Mouse (Mus musculus) heart, adult 2 months (tissue): ENCODE measurements at regions not wholly inside any gene's neighbourhood (a gene's known extent, or its start where the extent isn't known, plus 50 kb on each side); places are given as distances from the start of the nearest gene placed in this dataset.

Experiments used
- DNase-seq, 2 experiments: peaks; one replicate each; pipeline ENCODE4 v3.0.0; 2021
- H3K27ac ChIP-seq: fragments of 200-600 bp; 2 replicates; pipeline ENCODE4 v1.8.1; 2022
- H3K27me3 ChIP-seq: fragments of 200-500 bp; 2 replicates; pipeline ENCODE4 v1.6.1; 2012; ENCODE audit warnings: mild to moderate bottlenecking, low read length, inconsistent platforms, mixed read lengths; ENCODE audit not compliant: control insufficient read depth, insufficient read depth
- H3K36me3 ChIP-seq: fragments of 200-500 bp; 2 replicates; pipeline ENCODE4 v1.6.1; 2012; ENCODE audit warnings: low read length, inconsistent platforms; ENCODE audit not compliant: control insufficient read depth, insufficient read depth
- H3K4me1 ChIP-seq: fragments of 200-500 bp; 2 replicates; pipeline ENCODE4 v1.6.1; 2011; ENCODE audit warnings: low read length; ENCODE audit not compliant: control insufficient read depth, insufficient read depth
- H3K4me3 ChIP-seq: fragments of 200-600 bp; 2 replicates; pipeline ENCODE4 v1.8.1; 2022
- H3K79me2 ChIP-seq: fragments of 200-500 bp; replicated peaks from 2 replicates; pipeline ENCODE4 v1.6.1; 2012; ENCODE audit warnings: mild to moderate bottlenecking, inconsistent platforms, low read length, moderate library complexity, mixed read lengths; ENCODE audit not compliant: control insufficient read depth, insufficient read depth
- H3K9ac ChIP-seq: fragments of 200-500 bp; 2 replicates; pipeline ENCODE4 v1.6.1; 2012; ENCODE audit warnings: low read depth, mild to moderate bottlenecking, control low read depth, inconsistent platforms, low read length, mixed read lengths
- CTCF ChIP-seq: fragments of 200-600 bp; IDR thresholded peaks from 2 replicates; pipeline ENCODE4 v1.8.1; 2022; ENCODE audit warnings: antibody characterized with exemption, mild to moderate bottlenecking, moderate library complexity
- EP300 ChIP-seq: fragments of 200-500 bp; IDR thresholded peaks from 2 replicates; pipeline ENCODE4 v1.6.1; 2011; ENCODE audit warnings: low read depth, low read length, control low read depth; ENCODE audit not compliant: insufficient read depth
- POLR2A ChIP-seq: fragments of 200-500 bp; IDR thresholded peaks from 2 replicates; pipeline ENCODE4 v1.6.1; 2011; ENCODE audit warnings: mild to moderate bottlenecking, low read depth, low read length, control low read depth; ENCODE audit not compliant: insufficient read depth
- WGBS: fragments of 180-500 bp; shearing (Covaris S2); methylation state at CpG from one replicate; pipeline ENCODE4 v1.1.7; 2018; 5-methylcytosine and 5-hydroxymethylcytosine counted together
- intact Hi-C: fragments of 180-260 bp; cut with DNase I; formaldehyde crosslinking; loops from one replicate; pipeline ENCODE4 v1.15.1; 2025

DNA sequence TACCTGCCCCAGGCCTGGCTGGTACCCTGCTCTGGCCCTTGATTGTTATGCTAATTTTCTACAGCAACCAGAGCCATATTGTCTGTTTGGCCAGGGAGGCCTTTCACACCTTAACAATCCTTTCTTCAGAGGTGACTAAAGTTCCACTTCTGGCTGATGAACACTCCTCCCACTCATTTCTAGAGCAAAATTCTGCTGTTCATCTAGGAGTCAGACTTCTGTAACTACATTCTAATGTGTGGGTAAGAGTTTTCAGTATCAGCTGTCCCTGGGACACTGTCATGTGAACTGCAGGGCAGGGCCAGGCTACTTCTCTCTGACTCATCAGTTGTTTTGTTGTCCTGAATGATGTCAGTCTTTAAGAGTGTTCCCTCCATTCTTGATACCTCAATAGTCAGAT lies 112.2 kb upstream of the Kif2a start:
- H3K79me2 ChIP-seq, result no peaks in the 10 kb centered on the region
- intact Hi-C loops, result no loop called here
- no peak overlapping the region for H3K4me3 ChIP-seq
- no peak for DNase-seq
- H3K27me3 ChIP-seq, result no peaks in the 10 kb centered on the region
- no peak overlapping the region for H3K9ac ChIP-seq
- TF ChIP-seq POLR2A, result no peak
- no peak for TF ChIP-seq EP300
- no peak for TF ChIP-seq CTCF
- H3K27ac ChIP-seq, result no peak overlapping the region
- no peaks in the 10 kb centered on the region for H3K36me3 ChIP-seq
- H3K4me1 ChIP-seq, result no peaks in the 10 kb centered on the region

DNA sequence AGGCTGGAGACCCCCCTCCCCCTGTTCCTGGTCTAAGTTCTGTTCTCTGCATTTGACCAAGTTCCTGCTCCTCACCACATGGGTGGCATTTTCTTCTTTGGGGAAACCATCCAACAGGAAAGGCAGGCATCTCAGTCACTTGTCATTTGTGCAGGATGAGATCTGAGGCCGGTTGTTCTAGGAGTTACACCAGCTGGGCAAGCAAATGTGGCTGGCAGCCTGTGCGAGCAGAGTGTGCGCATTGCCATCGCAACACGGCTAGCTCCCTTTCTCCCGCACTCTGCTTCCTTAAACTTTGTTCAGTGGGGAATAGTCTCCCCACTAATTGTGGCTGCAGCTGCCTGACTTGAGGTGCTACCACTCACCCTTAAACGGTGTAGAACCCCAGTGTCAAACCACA lies 104.7 kb upstream of the Kif2a start:
- intact Hi-C loops, result no loop called here
- no peaks in the 10 kb centered on the region for H3K4me1 ChIP-seq
- no peak for TF ChIP-seq CTCF
- no peak for TF ChIP-seq EP300
- no peak for TF ChIP-seq POLR2A
- 90% methylated on average over 7 of the region's 7 CpGs for WGBS
- H3K27me3 ChIP-seq, result no peaks in the 10 kb centered on the region
- no peak overlapping the region for H3K9ac ChIP-seq
- no peak overlapping the region for H3K4me3 ChIP-seq
- H3K27ac ChIP-seq, result no peak overlapping the region
- DNase-seq, result no peak
- H3K79me2 ChIP-seq, result no peaks in the 10 kb centered on the region
- H3K36me3 ChIP-seq, result no peaks in the 10 kb centered on the region

DNA sequence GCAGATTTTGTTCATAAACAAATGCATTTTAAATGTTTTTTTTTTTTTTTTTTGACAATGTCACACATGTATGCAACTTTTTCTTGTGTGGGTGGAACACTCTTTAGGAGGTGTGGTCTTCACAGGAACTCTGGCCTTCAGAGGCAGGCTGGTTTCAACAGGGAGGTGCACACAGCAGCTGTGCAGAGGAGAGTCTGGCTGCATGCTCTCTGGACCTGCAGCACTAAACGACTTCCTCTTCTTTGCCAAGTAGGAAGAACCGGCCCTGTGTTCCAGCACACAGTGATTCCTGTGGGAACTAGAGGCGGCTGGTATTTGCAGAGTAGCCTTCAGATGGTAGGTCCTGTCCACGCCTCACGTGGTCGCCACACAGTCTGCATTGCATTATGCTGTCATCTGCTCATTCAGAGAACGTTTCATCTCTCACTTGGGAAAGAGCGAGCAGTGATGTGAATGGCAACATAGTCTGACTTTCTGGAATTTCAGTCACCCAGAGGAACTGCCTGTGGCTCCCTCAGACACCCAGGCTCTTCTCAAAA lies 102.3 kb upstream of the Kif2a start:
- no peak overlapping the region for H3K27ac ChIP-seq

GRCm38 (mm10) chr13:107113949-107114690 lies 92.2 kb upstream of the Kif2a start:
- no peaks in the 10 kb centered on the region for H3K79me2 ChIP-seq
- DNase-seq, result peak; percentile 69 to 85
- no peaks in the 10 kb centered on the region for H3K27me3 ChIP-seq
- no peaks in the 10 kb centered on the region for H3K36me3 ChIP-seq
- TF ChIP-seq EP300 (0 out of 2 replicates have a peak, but pooled peaks have one; percentile 38), CTCF (peak; percentile 97), POLR2A (no peak)
- WGBS, result 57% methylated on average over 22 of the region's 22 CpGs
- no peaks in the 10 kb centered on the region for H3K4me1 ChIP-seq
- no peak overlapping the region for H3K27ac ChIP-seq
- H3K4me3 ChIP-seq, result no peak overlapping the region
- H3K9ac ChIP-seq, result no peak overlapping the region
- intact Hi-C loops, result loop anchor here (2.0 kb wide), 1 partner anchor 1041 kb away; no protein-coding TSS in a partner anchor

More for the DNA sequence above, 102.3 kb upstream of the Kif2a start:
- 19% methylated on average over 8 of the region's 8 CpGs for WGBS
- Histone ChIP-seq H3K27me3 (no peaks in the 10 kb centered on the region), H3K36me3 (no peaks in the 10 kb centered on the region), H3K4me1 (no peaks in the 10 kb centered on the region), H3K9ac (no peak overlapping the region), H3K4me3 (no peak overlapping the region), H3K79me2 (no peaks in the 10 kb centered on the region)
- DNase-seq, result no peak
- no peak for TF ChIP-seq CTCF
- TF ChIP-seq EP300, result no peak
- TF ChIP-seq POLR2A, result no peak
- intact Hi-C loops, result no loop called here

- TF ChIP-seq EP300 (no peak), POLR2A (no peak), CTCF (no peak)
- 97% methylated on average over 5 of the region's 5 CpGs for WGBS
- no peak overlapping the region for H3K4me3 ChIP-seq
- intact Hi-C loops, result no loop called here
- H3K9ac ChIP-seq, result no peak overlapping the region
- DNase-seq, result no peak
- H3K27me3 ChIP-seq, result no peaks in the 10 kb centered on the region
- H3K79me2 ChIP-seq, result no peaks in the 10 kb centered on the region
- H3K27ac ChIP-seq, result no peak overlapping the region
- H3K4me1 ChIP-seq, result no peaks in the 10 kb centered on the region
- no peaks in the 10 kb centered on the region for H3K36me3 ChIP-seq
Observed at GRCm38 (mm10) chr13:107108045-107108444, 86.1 kb upstream of the Kif2a start.

- intact Hi-C loops, result no loop called here
Observed at GRCm38 (mm10) chr13:107107572-107107971, 85.6 kb upstream of the Kif2a start.

More at GRCm38 (mm10) chr13:107107572-107107971, 85.6 kb upstream of the Kif2a start:
- no peak overlapping the region for H3K27ac ChIP-seq
- H3K9ac ChIP-seq, result no peak overlapping the region
- no peaks in the 10 kb centered on the region for H3K27me3 ChIP-seq
- no peak for DNase-seq
- WGBS, result 61% methylated on average over 9 of the region's 9 CpGs
- no peak overlapping the region for H3K4me3 ChIP-seq
- no peaks in the 10 kb centered on the region for H3K36me3 ChIP-seq
- H3K4me1 ChIP-seq, result no peaks in the 10 kb centered on the region
- H3K79me2 ChIP-seq, result no peaks in the 10 kb centered on the region
- TF ChIP-seq CTCF, result no peak
- TF ChIP-seq EP300, result no peak
- no peak for TF ChIP-seq POLR2A
